Mouse (Mus musculus) mouse embryonic stem cell (cell line): ENCODE data around the gene Tbc1d24.
"Not testable (repeated sequence)": the region's sequence is repeated elsewhere in the genome, so short reads cannot be mapped to it uniquely, and the experiment has no call there.

Source experiments
- in situ Hi-C, 2 experiments: fragments of 300-500 bp; cut with MboI; formaldehyde crosslinking; loops; 1 replicate in 1 of 2; 3 replicates in 1 of 2; pipeline ENCODE4 v1.14.3; 2019 to 2020; ENCODE audit warnings: low sequenced_read_pairs in 2 of 2, low pct_unique_long_range_greater_than_20kb in 1 of 2, mixed read lengths in 1 of 2; ENCODE audit not compliant: unreplicated experiment in 1 of 2

Tbc1d24 gene

GRCm38 (mm10) chr17:24161466-24161865 lies 43.9 kb downstream of the Tbc1d24 start:
- in situ Hi-C loops, result no loop called here

- in situ Hi-C loops, result no loop called here
Observed at GRCm38 (mm10) chr17:24157526-24157925, 47.8 kb downstream of the Tbc1d24 start.

- in situ Hi-C loops, result no loop called here
Observed at GRCm38 (mm10) chr17:24157121-24157520, 48.2 kb downstream of the Tbc1d24 start.

- in situ Hi-C loops, result no loop called here
Observed at GRCm38 (mm10) chr17:24156394-24156793, 49.0 kb downstream of the Tbc1d24 start.

- in situ Hi-C loops, result no loop called here
Observed at GRCm38 (mm10) chr17:24155742-24156141, 49.6 kb downstream of the Tbc1d24 start.

GRCm38 (mm10) chr17:24154463-24154862 lies 50.9 kb downstream of the Tbc1d24 start:
- in situ Hi-C loops, result no loop called here

- in situ Hi-C loops, result no loop called here
Observed at GRCm38 (mm10) chr17:24151890-24152563, 53.3 kb downstream of the Tbc1d24 start.

- in situ Hi-C loops, result no loop called here
Observed at GRCm38 (mm10) chr17:24151382-24151781, 54.0 kb downstream of the Tbc1d24 start.

- in situ Hi-C loops, result no loop called here
Observed at GRCm38 (mm10) chr17:24150824-24151223, 54.5 kb downstream of the Tbc1d24 start, which contains the start of gene Pdpk1. Gene Pdpk1, minus strand, starts transcription at chr17:24150924.

- in situ Hi-C loops, result no loop called here
Observed at GRCm38 (mm10) chr17:24149421-24149820, 55.9 kb downstream of the Tbc1d24 start.

GRCm38 (mm10) chr17:24142897-24143296 lies 62.5 kb downstream of the Tbc1d24 start:
- in situ Hi-C loops, result no loop called here

GRCm38 (mm10) chr17:24141425-24141920 lies 63.9 kb downstream of the Tbc1d24 start:
- in situ Hi-C loops, result no loop called here

GRCm38 (mm10) chr17:24140845-24141424 lies 64.4 kb downstream of the Tbc1d24 start:
- in situ Hi-C loops, result no loop called here

GRCm38 (mm10) chr17:24139968-24140367 lies 65.4 kb downstream of the Tbc1d24 start:
- in situ Hi-C loops, result no loop called here

GRCm38 (mm10) chr17:24139256-24139655 lies 66.1 kb downstream of the Tbc1d24 start:
- in situ Hi-C loops, result no loop called here

- in situ Hi-C loops, result no loop called here
Observed at GRCm38 (mm10) chr17:24137226-24137880, 68.0 kb downstream of the Tbc1d24 start.

- in situ Hi-C loops, result no loop called here
Observed at GRCm38 (mm10) chr17:24134062-24134461, 71.3 kb downstream of the Tbc1d24 start.

GRCm38 (mm10) chr17:24132919-24133318 lies 72.4 kb downstream of the Tbc1d24 start:
- in situ Hi-C loops, result not testable (repeated sequence)

- in situ Hi-C loops, result no loop called here
Observed at GRCm38 (mm10) chr17:24131570-24131969, 73.8 kb downstream of the Tbc1d24 start.
